Mouse (Mus musculus) liver, embryonic 12.5 days (tissue): Measurements from ENCODE around the gene S100a14. TPM values are rescaled to one million over a fixed set of nuclear protein-coding genes. Genes with fewer than 3 reads are reported as not detected.

Experiments
- ATAC-seq: fragments of 200-750 bp; cut with Nextera tagmentation; 2 replicates; pipeline ENCODE4 v1.8.0; 2017; ENCODE audit warnings: moderate number of reproducible peaks, mild to moderate bottlenecking, moderate library complexity
- H3K27ac ChIP-seq: fragments of 300-500 bp; sonication (generic); 2 replicates; pipeline ENCODE4 v1.5.1; 2016; ENCODE audit warnings: mild to moderate bottlenecking
- H3K27me3 ChIP-seq: fragments of 300-500 bp; sonication (generic); replicated peaks from 2 replicates; pipeline ENCODE4 v1.6.1; 2016; ENCODE audit warnings: mild to moderate bottlenecking, moderate library complexity
- H3K36me3 ChIP-seq: fragments of 300-500 bp; sonication (generic); 2 replicates; pipeline ENCODE4 v1.6.1; 2016; ENCODE audit warnings: mild to moderate bottlenecking, moderate library complexity
- H3K4me1 ChIP-seq: fragments of 300-500 bp; sonication (generic); 2 replicates; pipeline ENCODE4 v1.6.1; 2016
- H3K4me2 ChIP-seq: fragments of 300-500 bp; sonication (generic); 2 replicates; pipeline ENCODE4 v1.6.1; 2016; ENCODE audit warnings: mild to moderate bottlenecking, moderate library complexity
- H3K4me3 ChIP-seq: fragments of 300-500 bp; sonication (generic); 2 replicates; pipeline ENCODE4 v1.5.1; 2016; ENCODE audit warnings: mild to moderate bottlenecking, moderate library complexity
- H3K9ac ChIP-seq: fragments of 300-500 bp; sonication (generic); 2 replicates; pipeline ENCODE4 v1.6.1; 2016; ENCODE audit warnings: mild to moderate bottlenecking, moderate library complexity
- H3K9me3 ChIP-seq: fragments of 300-500 bp; sonication (generic); replicated peaks from 2 replicates; pipeline ENCODE4 v1.6.1; 2016; ENCODE audit warnings: mild to moderate bottlenecking, moderate library complexity
- WGBS: fragments of 180-500 bp; shearing (Covaris S2); methylation state at CpG from one replicate; pipeline ENCODE4 v1.1.7; 2016; ENCODE audit not compliant: insufficient replicate concordance; 5-methylcytosine and 5-hydroxymethylcytosine counted together
- polyA plus RNA-seq: library from polyadenylated mRNA; unstranded; fragments of >200 nt; fragmentation: Nextera tagmentation; extraction: Ambion mirVana; gene quantifications from 2 replicates; pipeline ENCODE4 v1.2.1, GENCODE M21; 2016

Gene S100a14
- polyA plus RNA-seq, 1 experiment from 2014 or later = not detected

DNA sequence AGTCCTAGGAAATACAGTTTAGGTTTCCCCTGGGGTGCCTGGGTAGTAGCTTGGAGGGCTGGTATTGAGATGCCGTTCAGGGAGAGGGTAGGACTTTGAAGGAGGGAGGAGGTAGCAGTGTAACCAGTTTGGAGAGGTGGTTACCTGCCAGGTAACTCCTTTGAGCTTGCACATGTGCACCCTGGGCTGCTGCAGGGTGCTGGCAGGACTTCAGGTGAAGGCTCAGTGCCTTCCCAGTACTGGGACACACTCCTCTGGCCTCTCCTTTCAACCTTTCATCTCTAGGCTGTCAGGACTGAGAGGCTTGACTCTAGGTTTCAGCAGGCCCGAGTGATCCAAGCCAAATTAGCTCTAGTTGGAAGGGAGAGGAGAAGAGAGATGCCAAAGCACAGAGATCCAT lies 580 bp upstream of the S100a14 start:
- H3K27ac ChIP-seq = no peak overlapping the region
- H3K4me2 ChIP-seq = no peak overlapping the region
- H3K36me3 ChIP-seq = peaks cover 3% of the 10 kb centered on the region; the same call in 1 of the 2 replicates
- no peaks in the 10 kb centered on the region for H3K4me1 ChIP-seq
- H3K9ac ChIP-seq = no peak overlapping the region
- 62% methylated on average over 2 of the region's 2 CpGs for WGBS
- no peak for ATAC-seq
- H3K4me3 ChIP-seq = no peak overlapping the region
- H3K9me3 ChIP-seq = no peaks in the 10 kb centered on the region
- H3K27me3 ChIP-seq = no peaks in the 10 kb centered on the region

GRCm38 (mm10) chr3:90527291-90527873 lies 726 bp downstream of the S100a14 start:
- Histone ChIP-seq H3K4me3 (no peak overlapping the region), H3K4me2 (no peak overlapping the region), H3K27ac (no peak overlapping the region), H3K9me3 (no peaks in the 10 kb centered on the region), H3K36me3 (peaks cover 3% of the 10 kb centered on the region; the same call in 1 of the 2 replicates), H3K9ac (no peak overlapping the region), H3K27me3 (no peaks in the 10 kb centered on the region), H3K4me1 (no peaks in the 10 kb centered on the region)
- WGBS = 76% methylated on average over 7 of the region's 7 CpGs
- ATAC-seq = no peak

DNA sequence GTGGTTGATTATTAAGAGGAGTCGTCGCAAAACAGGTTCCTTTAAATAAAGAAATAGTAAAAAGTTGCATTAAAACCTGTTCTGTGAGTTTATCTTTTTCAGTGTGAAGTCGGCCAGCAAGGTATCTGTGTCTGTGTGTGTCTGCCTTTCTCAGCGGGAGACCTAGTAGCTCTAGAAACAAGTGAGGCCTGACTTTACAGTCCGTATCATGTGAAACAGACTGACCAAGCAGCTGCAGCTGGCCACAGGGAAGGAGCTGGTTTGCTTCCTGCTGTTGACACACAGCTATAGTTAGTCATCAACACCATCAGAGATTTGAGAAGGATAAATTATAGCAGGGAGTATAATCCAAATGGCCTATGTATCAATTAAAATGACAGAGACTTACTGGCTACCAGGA lies 5.1 kb downstream of the S100a14 start:
- no peak overlapping the region for H3K9ac ChIP-seq
- H3K4me3 ChIP-seq = no peak overlapping the region
- no peak for ATAC-seq
- H3K4me2 ChIP-seq = no peak overlapping the region
- H3K27ac ChIP-seq = no peak overlapping the region
- H3K36me3 ChIP-seq = no peaks in the 10 kb centered on the region
- WGBS = 59% methylated on average over 5 of the region's 5 CpGs
- H3K27me3 ChIP-seq = peaks cover 2% of the 10 kb centered on the region; the same call in 1 of the 2 replicates
- H3K4me1 ChIP-seq = no peaks in the 10 kb centered on the region
- H3K9me3 ChIP-seq = no peaks in the 10 kb centered on the region

DNA sequence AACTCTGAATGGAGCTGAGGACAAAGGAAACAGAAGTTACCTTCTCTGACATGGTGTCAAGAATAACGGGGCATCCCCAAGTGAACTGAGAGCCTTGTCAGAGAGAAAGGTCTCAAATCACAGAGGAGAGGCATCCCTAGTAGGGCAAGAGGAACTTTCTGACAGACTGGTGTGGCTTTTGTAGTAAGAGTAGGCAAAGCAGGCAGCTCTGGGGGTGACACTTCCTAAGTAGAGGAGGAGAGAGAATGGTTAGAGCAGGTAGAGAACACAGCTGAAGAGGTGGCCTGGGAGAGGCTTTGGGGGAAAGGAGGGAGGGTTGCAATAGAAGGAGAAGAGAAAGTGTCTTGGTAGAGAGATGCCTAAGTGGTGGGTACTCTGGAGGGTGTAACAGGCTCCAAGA lies 8.8 kb downstream of the S100a14 start:
- H3K27ac ChIP-seq = no peak overlapping the region
- 52% methylated on average over 1 of the region's 1 CpGs for WGBS
- no peak overlapping the region for H3K4me3 ChIP-seq
- no peak overlapping the region for H3K4me2 ChIP-seq
- no peak for ATAC-seq
- H3K36me3 ChIP-seq = no peaks in the 10 kb centered on the region
- H3K4me1 ChIP-seq = no peaks in the 10 kb centered on the region; the same call in 1 of the 2 replicates
- no peak overlapping the region for H3K9ac ChIP-seq
- H3K9me3 ChIP-seq = no peaks in the 10 kb centered on the region
- peaks cover 21% of the 10 kb centered on the region; the same call in 1 of the 2 replicates for H3K27me3 ChIP-seq

DNA sequence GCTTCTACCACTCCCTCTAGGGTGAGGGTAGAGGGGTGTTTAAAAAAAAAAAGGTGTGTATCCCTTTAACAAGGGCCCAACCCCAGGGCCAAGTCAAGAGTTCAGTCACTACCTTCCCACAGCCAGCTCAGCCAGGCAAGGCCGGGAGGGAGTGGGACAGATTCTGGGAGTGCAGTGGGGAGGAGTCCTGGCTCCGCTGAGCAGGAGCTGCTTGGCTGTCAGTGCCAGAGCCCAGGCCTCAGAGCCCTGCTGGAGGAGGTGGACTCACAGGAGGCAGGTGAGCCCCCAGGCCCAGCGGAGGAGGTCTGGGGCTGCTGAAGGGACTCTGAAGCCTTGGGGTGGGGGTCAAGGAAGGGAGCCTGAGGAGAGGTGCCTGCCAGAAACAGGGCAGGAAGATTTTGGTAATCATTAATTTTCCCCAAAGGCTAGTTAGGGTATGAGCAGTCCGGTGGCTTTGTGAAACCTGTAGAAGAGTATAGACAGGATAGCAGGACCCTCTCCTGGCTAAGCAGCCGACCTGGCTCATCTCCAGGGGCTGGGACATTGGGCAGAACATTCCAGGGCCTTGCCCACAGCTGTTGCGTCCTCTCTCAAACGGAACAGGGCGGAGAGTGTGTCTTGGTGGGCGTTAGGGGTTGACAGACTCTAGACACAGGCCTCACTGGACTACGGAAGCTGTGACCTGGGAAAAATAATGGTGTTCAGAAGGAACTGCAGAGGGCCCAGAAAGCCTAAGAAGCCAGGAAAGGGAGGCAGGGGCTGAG lies 10.7 kb downstream of the S100a14 start, which contains the start of gene S100a16:
TSS of gene S100a16 (plus strand) at position 114 of the 764 bp plus-strand sequence.
- WGBS = 47% methylated on average over 10 of the region's 10 CpGs
- H3K9me3 ChIP-seq = no peaks in the 10 kb centered on the region
- H3K4me3 ChIP-seq = peak within 1 kb of the TSS; percentile 13; the same call in 1 of the 2 replicates
- H3K4me2 ChIP-seq = peak within 1 kb of the TSS; percentile 9
- peaks cover 21% of the 10 kb centered on the region; the same call in 1 of the 2 replicates for H3K27me3 ChIP-seq
- no peaks in the 10 kb centered on the region for H3K36me3 ChIP-seq
- peak; percentile 65 for ATAC-seq
- no peak within 1 kb of the TSS for H3K9ac ChIP-seq
- H3K4me1 ChIP-seq = no peaks in the 10 kb centered on the region; the same call in 1 of the 2 replicates
- H3K27ac ChIP-seq = no peak within 1 kb of the TSS

GRCm38 (mm10) chr3:90537905-90538296 lies 11.2 kb downstream of the S100a14 start:
- H3K9me3 ChIP-seq = no peaks in the 10 kb centered on the region
- H3K36me3 ChIP-seq = no peaks in the 10 kb centered on the region
- H3K27ac ChIP-seq = no peak overlapping the region
- 58% methylated on average over 5 of the region's 5 CpGs for WGBS
- no peaks in the 10 kb centered on the region; the same call in 1 of the 2 replicates for H3K4me1 ChIP-seq
- 0 out of 2 replicates have a peak overlapping the region, but pooled peaks have one; percentile 13 for H3K4me3 ChIP-seq
- H3K27me3 ChIP-seq = peaks cover 21% of the 10 kb centered on the region; the same call in 1 of the 2 replicates
- peak; percentile 8; the same call in 1 of the 2 replicates for ATAC-seq
- H3K4me2 ChIP-seq = peak overlapping the region; percentile 9
- no peak overlapping the region for H3K9ac ChIP-seq

DNA sequence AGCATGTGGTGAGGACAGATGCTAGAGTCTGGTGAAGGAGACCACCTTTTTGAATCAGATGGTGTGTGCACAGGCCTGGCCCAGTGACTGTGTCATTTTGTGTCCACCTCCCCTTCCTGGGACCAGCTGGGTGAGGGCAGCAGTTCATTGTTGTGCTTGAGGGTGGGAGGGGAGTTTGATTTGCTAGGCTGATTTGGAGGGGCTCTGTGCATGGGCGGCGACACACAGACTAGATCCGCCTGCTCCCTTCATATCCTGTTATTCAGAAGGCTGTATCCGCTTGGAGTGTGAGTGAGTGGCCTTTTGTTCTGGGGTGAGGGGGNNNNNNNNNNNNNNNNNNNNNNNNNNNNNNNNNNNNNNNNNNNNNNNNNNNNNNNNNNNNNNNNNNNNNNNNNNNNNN lies 14.2 kb downstream of the S100a14 start:
- Histone ChIP-seq H3K27me3 (peaks cover 18% of the 10 kb centered on the region; the same call in 1 of the 2 replicates), H3K9ac (no peak overlapping the region), H3K36me3 (no peaks in the 10 kb centered on the region), H3K4me3 (no peak overlapping the region), H3K4me1 (no peaks in the 10 kb centered on the region; the same call in 1 of the 2 replicates), H3K4me2 (no peak overlapping the region), H3K27ac (no peak overlapping the region), H3K9me3 (no peaks in the 10 kb centered on the region)
- 61% methylated on average over 4 of the region's 4 CpGs for WGBS
- no peak for ATAC-seq

DNA sequence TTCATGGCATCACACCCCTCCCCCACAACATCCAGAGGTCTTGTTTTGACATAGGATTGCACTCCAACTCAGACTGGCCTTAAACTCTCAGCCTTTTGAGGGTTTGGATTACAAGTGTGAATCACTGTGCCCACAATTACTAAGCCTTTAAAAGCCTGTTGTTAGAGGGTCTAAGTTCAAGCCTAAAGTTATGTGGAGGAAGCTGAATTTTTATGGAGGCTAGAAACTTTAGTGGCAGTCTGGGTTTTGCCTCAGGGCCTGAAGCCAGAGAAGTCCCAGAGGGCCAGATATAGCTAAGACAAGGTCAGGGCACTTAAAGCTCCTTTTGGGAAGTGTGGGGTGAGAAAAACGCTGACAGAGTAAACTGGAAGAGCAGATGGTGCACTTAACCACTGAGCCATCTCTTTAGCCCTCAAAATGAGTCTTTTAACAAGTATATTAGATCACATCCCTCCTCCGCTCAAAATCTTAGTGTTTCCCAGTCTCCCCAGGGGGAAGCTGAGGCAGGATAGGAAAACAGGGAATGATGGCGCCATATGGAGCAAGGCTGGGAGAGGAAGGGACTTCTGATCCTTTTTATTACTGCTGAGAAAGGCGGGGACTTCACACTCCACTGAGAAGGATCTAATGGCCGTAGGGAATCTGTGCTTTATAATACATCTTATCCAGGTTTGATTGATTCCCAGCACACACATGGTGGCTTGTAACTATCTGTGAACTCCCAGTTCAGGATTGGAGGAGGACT lies 23.2 kb downstream of the S100a14 start:
- H3K9me3 ChIP-seq = no peaks in the 10 kb centered on the region
- ATAC-seq = no peak
- H3K4me3 ChIP-seq = no peak overlapping the region
- no peak overlapping the region for H3K27ac ChIP-seq
- 53% methylated on average over 5 of the region's 5 CpGs for WGBS
- H3K27me3 ChIP-seq = 0 out of 2 replicates have a peak, but pooled peaks cover 4% of the 10 kb centered on the region
- no peak overlapping the region for H3K4me2 ChIP-seq
- H3K9ac ChIP-seq = no peak overlapping the region
- no peaks in the 10 kb centered on the region for H3K36me3 ChIP-seq
- no peaks in the 10 kb centered on the region for H3K4me1 ChIP-seq

DNA sequence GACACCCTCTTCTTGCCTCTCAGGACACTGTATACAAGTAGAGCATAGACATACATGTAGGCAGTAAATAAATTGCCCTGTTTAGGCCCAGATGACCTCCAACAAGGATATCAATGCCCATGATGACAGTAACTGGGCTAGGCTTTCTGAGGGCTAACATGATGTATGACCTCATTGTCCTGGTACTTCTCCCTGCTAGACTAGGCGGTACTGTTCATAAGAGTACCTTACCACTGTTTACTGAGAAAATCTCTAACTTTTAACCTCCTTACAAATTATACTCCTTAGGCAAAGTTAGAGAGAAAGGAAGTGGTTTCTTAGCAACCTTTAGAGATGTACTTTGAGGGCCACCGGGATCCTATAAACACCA lies 23.8 kb downstream of the S100a14 start:
- ATAC-seq = no peak
- Histone ChIP-seq H3K4me2 (no peak overlapping the region), H3K9me3 (no peaks in the 10 kb centered on the region), H3K27me3 (0 out of 2 replicates have a peak, but pooled peaks cover 4% of the 10 kb centered on the region), H3K9ac (no peak overlapping the region), H3K27ac (no peak overlapping the region), H3K4me3 (no peak overlapping the region), H3K4me1 (no peaks in the 10 kb centered on the region), H3K36me3 (no peaks in the 10 kb centered on the region)
- WGBS = 75% methylated on average over 2 of the region's 2 CpGs

- Histone ChIP-seq H3K4me1 (no peaks in the 10 kb centered on the region), H3K4me2 (no peak overlapping the region), H3K36me3 (no peaks in the 10 kb centered on the region), H3K27me3 (0 out of 2 replicates have a peak, but pooled peaks cover 4% of the 10 kb centered on the region), H3K9me3 (no peaks in the 10 kb centered on the region), H3K27ac (no peak overlapping the region), H3K4me3 (no peak overlapping the region), H3K9ac (no peak overlapping the region)
- no peak for ATAC-seq
- 67% methylated on average over 2 of the region's 2 CpGs for WGBS
Observed at GRCm38 (mm10) chr3:90552231-90552630, 25.6 kb downstream of the S100a14 start.

DNA sequence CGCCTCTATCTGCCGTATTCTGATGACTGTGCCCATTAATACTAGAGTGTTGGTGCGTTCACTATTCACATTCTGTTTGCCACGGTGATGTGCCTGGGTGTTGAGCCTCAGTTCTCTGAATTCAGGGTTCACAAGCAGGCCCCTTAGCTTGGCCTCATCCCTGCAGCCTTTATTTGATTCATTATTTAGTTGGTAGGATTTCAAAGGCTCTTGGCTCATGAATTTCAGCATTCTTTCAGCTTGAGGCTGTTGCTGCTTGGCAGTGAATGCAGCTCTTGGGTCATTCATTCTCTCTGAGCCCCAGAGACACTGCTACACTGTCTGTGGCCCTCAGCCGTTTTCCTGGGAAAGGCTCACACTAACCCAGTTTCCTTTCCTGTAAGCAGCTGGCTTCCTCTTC lies 29.3 kb downstream of the S100a14 start:
- Histone ChIP-seq H3K9me3 (no peaks in the 10 kb centered on the region), H3K36me3 (no peaks in the 10 kb centered on the region), H3K27ac (no peak overlapping the region), H3K27me3 (0 out of 2 replicates have a peak, but pooled peaks cover 4% of the 10 kb centered on the region), H3K4me2 (no peak overlapping the region), H3K9ac (no peak overlapping the region), H3K4me3 (no peak overlapping the region), H3K4me1 (no peaks in the 10 kb centered on the region)
- no peak for ATAC-seq
- 60% methylated on average over 5 of the region's 5 CpGs for WGBS
